Mouse (Mus musculus) thymus, postnatal 4 days (tissue): ENCODE measurements at regions not wholly inside any gene's neighbourhood (a gene's known extent, or its start where the extent isn't known, plus 50 kb on each side); places are given as distances from the start of the nearest gene placed in this dataset.

ENCODE experiments used
- DNase-seq: peaks from one replicate; pipeline ENCODE4 v3.0.0; 2021

DNA sequence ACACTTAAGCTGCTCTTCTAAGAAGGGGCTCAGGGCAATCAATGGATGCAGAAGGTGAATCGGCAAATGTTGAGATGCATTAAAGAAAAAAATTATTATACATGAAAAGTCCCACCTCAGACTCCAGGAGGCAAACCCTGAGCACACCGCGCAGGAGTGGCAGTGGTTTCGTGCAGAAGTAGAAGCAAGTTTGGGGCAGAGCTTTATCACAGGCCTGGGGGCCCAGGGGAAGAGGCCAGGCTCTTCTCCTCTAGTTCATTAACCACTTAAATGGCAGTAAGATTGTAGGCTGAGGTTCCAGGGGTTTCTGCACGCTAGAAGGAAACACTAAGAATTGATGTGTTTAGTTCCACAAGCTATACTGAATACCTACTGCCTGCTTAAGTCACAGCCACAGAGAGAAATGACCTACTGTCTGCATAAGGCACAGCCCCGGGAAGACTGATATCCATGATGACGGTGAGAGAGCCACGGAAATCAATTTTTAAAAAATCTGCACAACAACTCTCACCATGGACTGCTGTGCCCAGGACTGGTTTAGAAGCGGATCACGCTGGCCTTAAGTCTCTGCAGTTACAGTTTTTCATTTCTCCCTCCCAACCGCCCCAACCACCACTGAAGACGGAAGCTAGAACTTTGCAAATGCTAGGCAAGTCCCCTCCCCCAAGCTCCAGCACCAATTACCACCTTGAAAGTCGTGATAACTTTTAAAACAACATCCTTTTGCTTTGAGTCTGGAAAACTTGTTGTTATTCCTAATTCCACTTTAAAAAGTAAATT lies 132.2 kb upstream of the Lef1 start:
- peak; percentile 67 for DNase-seq

GRCm38 (mm10) chr3:130976206-130976605 lies 134.1 kb upstream of the Lef1 start:
- peak; percentile 50 for DNase-seq

- no peak for DNase-seq
Measured at GRCm38 (mm10) chr3:130975291-130975690, 135.0 kb upstream of the Lef1 start.

GRCm38 (mm10) chr3:130972126-130972525 lies 138.1 kb upstream of the Lef1 start:
- DNase-seq = no peak

DNA sequence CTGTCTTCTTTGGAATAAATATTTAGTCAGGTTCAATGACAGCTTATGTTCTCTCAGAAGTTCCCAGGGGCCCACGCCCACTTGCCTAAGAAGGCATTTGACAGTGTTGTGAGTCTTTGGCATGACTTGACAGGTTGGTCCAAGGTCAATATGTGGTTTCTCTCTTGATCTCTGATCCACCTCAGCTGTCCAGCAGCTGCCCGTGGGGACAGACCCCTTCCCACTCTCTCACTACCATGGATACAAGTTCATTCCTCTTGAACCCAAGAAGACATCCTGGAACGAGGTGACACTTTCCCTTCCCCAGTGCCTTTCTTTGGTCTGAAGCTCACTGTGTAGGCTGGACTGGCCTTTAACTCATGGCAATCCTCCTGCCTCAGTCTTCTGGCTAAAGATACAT lies 145.0 kb upstream of the Lef1 start:
- DNase-seq = no peak

DNA sequence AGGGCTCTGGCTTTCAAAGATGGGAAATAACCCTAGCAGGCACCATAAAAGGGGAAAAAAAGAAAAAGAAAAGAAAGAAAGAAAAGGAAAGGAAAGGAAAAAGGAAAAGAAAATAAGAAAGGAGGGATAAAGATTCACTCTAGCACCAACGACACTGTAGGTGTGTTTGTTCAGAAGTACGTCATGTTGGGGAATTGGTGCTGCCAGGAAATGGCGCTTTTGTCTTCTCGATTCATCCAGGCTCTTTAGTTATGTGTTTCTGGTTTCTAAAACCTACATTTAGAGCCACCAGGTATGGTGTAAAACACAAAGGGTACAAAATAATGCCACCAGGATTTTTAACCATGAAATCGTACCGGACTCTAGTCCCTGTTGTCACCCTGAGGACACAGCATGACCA lies 146.2 kb upstream of the Lef1 start:
- DNase-seq = no peak

DNA sequence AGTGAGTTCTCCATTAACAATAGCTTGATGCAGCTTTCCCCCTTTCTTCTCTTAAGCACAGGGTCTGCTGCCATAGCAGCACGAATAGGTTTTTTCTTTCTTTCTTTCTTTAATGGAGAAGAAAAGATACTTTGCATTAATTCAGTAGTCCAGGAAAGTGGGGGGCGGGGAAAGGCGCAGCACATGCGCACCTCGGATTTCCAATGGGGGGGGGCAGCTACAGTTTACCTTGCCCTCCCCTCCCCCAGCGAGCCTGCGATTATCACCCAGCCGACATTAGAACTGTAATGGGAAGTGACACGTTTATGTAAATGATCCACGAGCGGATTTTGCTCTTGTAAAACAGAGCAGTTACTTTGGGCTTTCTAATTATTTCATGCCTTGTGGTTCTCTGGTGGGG lies 146.6 kb upstream of the Lef1 start:
- peak; percentile 62 for DNase-seq

DNA sequence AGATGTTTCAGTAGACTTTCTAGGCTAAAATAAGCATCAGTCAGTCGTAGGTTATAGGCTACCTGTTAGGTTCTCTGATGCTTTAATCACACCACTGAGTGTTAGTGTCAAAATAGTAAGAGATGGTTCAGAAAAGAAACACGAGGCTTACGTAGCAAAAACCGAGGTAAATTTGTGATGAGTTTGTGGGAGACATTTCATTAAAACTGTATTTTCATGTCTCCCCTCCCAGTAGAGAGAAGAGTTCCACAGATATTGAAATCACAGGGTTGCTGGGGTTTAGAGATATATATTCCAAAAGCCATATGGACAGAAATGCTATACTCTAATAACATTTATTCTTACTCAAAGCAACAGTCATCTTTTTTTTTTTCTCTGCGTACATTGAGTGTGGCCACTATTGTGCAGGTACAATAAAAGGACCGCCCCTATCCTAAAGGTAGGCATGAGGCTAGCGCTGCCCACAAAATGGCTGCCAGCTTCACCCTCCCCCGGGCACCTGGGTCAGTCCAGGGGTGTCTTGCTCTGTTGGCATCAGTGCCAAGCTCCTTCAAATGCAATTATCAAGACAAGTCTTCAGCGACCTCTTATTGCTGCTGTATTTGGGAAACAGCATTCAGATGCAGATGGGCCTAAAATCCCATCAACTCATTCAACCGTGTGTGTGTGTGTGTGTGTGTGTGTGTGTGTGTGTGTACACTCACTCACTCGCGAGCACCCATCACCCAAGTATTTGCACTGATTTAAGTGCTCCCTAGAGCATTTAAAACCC lies 147.4 kb upstream of the Lef1 start:
- DNase-seq = no peak

- DNase-seq = no peak
Measured at GRCm38 (mm10) chr3:130962151-130962633, 148.1 kb upstream of the Lef1 start.

- DNase-seq = no peak
Measured at GRCm38 (mm10) chr3:130961704-130962103, 148.6 kb upstream of the Lef1 start.

DNA sequence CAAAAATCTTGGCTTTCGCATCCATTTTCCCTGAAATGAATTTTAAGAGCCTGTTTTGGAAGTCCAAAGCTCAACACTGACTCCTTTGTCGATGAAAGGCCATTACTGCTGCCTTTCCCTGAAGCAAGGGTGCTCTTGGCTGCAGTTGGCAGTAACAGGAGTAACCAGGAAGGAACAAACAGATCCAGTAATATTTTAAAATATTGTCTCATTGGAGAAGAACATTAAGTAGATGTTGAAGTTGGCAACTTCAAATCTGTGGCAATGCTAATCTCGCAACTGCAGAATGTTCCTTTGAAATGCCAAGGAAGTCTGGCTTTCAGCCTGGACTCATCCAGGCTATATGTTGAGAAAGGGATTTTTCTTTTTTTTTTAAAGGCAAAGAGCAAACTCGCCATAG lies 154.3 kb upstream of the Lef1 start:
- DNase-seq = no peak

GRCm38 (mm10) chr3:130951381-130951780 lies 158.9 kb upstream of the Lef1 start:
- DNase-seq = no peak

DNA sequence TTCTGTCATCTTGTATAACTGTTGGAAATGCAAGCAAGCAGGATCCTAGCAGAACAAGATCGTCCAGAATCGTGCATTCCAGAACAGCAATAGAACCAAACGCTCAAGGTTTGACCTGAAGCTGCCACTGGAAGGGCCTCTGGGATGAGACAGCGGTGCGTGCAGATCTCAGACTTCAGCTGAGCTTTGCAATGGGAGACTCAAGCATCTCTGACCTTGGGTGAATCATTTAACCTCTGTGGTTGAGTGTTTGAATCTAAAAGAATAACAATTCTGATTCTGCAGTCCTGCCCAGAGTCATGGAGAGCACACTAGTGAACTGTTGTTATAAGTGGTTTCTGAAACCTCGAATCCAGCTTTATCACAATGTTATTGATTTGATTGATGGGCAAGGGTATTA lies 159.4 kb upstream of the Lef1 start:
- no peak for DNase-seq

GRCm38 (mm10) chr3:130947880-130948279 lies 162.4 kb upstream of the Lef1 start:
- no peak for DNase-seq

- DNase-seq = peak; percentile 74
Measured at GRCm38 (mm10) chr3:130947277-130947606, 163.0 kb upstream of the Lef1 start.

- peak; percentile 65 for DNase-seq
Measured at GRCm38 (mm10) chr3:130946576-130947276, 163.5 kb upstream of the Lef1 start.

GRCm38 (mm10) chr3:130945861-130946449 lies 164.3 kb upstream of the Lef1 start:
- peak; percentile 81 for DNase-seq

DNA sequence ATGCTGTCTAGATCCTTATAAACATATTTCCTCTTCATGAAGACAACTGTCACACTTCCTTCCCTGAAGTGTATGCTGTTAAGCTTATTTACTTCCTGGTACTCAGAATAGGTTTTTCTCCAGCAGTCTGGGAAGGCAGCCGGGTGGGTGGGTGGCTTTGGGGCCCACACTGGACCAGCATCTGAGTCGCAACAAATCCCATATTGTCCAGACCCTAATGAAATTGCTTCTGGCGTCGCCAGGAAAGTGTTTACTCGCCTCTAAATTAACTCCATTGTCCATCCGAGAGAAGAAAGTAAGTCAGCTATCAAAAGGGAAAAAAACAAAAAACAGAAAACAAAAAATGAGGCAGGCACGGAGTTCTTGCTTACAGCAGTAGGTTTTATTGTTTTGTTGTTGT lies 164.9 kb upstream of the Lef1 start:
- peak; percentile 65 for DNase-seq

DNA sequence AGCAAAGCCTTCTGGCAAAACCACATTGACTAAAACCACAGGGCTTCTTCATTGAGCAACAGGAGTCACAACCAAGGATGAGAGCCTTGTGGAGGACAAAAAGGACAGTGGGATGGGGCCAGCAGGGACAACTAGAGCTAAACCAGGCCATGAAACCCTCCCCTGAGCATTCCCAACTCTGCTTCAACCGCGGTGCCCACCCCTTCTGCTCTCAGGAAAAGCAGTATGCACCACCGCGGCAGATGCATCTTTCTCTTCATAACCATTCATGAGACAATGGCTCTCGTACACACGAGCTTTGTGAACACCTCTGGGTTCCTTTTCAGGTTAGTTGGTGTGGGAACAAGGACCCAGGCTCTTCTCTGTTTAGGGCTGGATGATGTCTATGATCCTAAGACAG lies 166.0 kb upstream of the Lef1 start:
- peak; percentile 58 for DNase-seq

DNA sequence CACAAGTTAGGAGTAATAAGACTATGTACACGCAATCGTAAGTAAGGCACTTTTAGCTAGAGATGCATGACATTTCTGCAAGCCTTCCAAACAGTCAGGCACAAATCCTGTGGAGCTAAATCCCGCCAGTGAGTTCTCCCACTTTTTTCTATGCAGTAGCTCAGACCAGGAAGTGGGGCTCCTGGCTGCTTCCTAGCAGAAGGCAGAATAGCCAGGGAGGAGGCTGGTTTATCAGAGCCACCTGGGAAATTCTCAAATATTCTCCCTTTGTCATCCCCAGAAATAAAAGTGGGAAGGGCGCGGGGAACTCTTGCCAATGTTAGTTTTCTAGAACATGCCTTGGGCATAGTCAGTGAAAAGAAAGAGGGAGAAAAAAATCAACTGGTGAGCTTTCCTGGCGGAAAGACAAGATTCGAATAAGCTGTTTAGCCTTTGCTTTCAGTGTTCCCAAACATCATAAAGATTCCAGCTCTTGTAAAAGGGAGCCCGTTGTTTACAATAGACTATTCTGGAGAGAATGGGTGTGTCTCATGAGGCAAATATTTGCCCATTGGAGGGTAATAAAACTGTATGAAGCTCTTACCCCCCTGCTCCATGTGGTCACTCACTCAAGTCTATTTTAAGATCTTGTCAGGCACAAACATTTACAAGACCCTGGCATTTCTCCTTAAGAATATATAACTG lies 167.2 kb upstream of the Lef1 start:
- no peak for DNase-seq

- DNase-seq = peak; percentile 25
Measured at GRCm38 (mm10) chr3:130940302-130940867, 169.9 kb upstream of the Lef1 start.

DNA sequence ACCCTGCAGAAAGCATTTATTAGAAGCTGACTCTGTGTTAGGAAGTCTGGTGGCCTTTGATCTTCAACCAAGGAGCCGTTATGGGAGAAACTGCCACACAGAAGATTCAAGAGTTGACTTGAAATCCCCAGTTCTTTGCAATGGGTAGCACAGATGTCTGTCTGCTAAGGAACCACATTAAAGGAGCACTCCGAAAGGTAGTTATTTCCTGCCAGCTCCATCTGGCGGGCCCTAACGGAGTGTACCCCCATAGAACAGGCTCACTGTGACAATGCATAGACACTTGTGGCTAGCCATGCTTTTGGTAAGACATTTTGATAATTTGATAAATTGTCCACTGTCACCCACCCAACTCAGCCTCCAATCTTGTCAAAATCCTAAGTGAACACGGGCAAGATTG lies 173.3 kb upstream of the Lef1 start:
- DNase-seq = peak; percentile 77
